Mouse (Mus musculus): Measurements from ENCODE around the gene Slc39a8.

The Slc39a8 gene

GRCm38 (mm10) chr3:135825016-135825753 lies at the start of gene Slc39a8:
TSS of gene Slc39a8 (plus strand) at chr3:135825279.
- DNase-seq (ENCODE audit: low spot score): peak; percentile 55

GRCm38 (mm10) chr3:135785065-135785464 lies 40.0 kb upstream of the Slc39a8 start:
- DNase-seq (ENCODE audit: low spot score): no peak

GRCm38 (mm10) chr3:135796117-135796516 lies 29.0 kb upstream of the Slc39a8 start:
- DNase-seq (ENCODE audit: low spot score): no peak

GRCm38 (mm10) chr3:135798241-135798640 lies 26.8 kb upstream of the Slc39a8 start:
- DNase-seq (ENCODE audit: low spot score): no peak

- DNase-seq (ENCODE audit: low spot score): no peak
Observed at GRCm38 (mm10) chr3:135798665-135799064, 26.4 kb upstream of the Slc39a8 start.

- DNase-seq (ENCODE audit: low spot score): no peak
Observed at GRCm38 (mm10) chr3:135814665-135815064, 10.4 kb upstream of the Slc39a8 start.

- DNase-seq (ENCODE audit: low spot score): no peak
Observed at GRCm38 (mm10) chr3:135815973-135816727, 8.9 kb upstream of the Slc39a8 start.

GRCm38 (mm10) chr3:135817124-135817523 lies 8.0 kb upstream of the Slc39a8 start:
- DNase-seq (ENCODE audit: low spot score): no peak

GRCm38 (mm10) chr3:135824436-135824835 lies 643 bp upstream of the Slc39a8 start:
- no peak for DNase-seq (ENCODE audit: low spot score)

- DNase-seq (ENCODE audit: low spot score): peak; percentile 11
Observed at GRCm38 (mm10) chr3:135825754-135826683, 940 bp downstream of the Slc39a8 start.

GRCm38 (mm10) chr3:135826684-135827249 lies 1.7 kb downstream of the Slc39a8 start:
- DNase-seq (ENCODE audit: low spot score): no peak

GRCm38 (mm10) chr3:135828000-135828399 lies 2.9 kb downstream of the Slc39a8 start:
- DNase-seq (ENCODE audit: low spot score): no peak

- DNase-seq (ENCODE audit: low spot score): no peak
Observed at GRCm38 (mm10) chr3:135832496-135832895, 7.4 kb downstream of the Slc39a8 start.

GRCm38 (mm10) chr3:135832907-135833306 lies 7.8 kb downstream of the Slc39a8 start:
- no peak for DNase-seq (ENCODE audit: low spot score)

GRCm38 (mm10) chr3:135834988-135835387 lies 9.9 kb downstream of the Slc39a8 start:
- DNase-seq (ENCODE audit: low spot score): no peak

- no peak for DNase-seq (ENCODE audit: low spot score)
Observed at GRCm38 (mm10) chr3:135839535-135839934, 14.5 kb downstream of the Slc39a8 start.

GRCm38 (mm10) chr3:135840185-135840584 lies 15.1 kb downstream of the Slc39a8 start:
- peak; percentile 7 for DNase-seq (ENCODE audit: low spot score)

GRCm38 (mm10) chr3:135841716-135842511 lies 16.8 kb downstream of the Slc39a8 start:
- DNase-seq (ENCODE audit: low spot score): no peak

- no peak for DNase-seq (ENCODE audit: low spot score)
Observed at GRCm38 (mm10) chr3:135843181-135843580, 18.1 kb downstream of the Slc39a8 start.

GRCm38 (mm10) chr3:135843707-135844106 lies 18.6 kb downstream of the Slc39a8 start:
- no peak for DNase-seq (ENCODE audit: low spot score)

GRCm38 (mm10) chr3:135844835-135845234 lies 19.8 kb downstream of the Slc39a8 start:
- DNase-seq (ENCODE audit: low spot score): no peak

Data from testis, postnatal 14 days (tissue).